Mouse (Mus musculus) frontal cortex, adult 2 months (tissue): ENCODE results near the gene Il21r. TPM values are rescaled to one million over a fixed set of nuclear protein-coding genes. Genes with fewer than 3 reads are reported as not detected.
A peak's percentile ranks its signal among the peaks of the same experiment; 100 is the strongest.

Experiments used
- DNase-seq, 2 experiments: peaks; one replicate each; pipeline ENCODE4 v3.0.0; 2022; ENCODE audit warnings: low spot score in 1 of 2; ENCODE audit errors: extremely low spot score in 1 of 2
- polyA plus RNA-seq: library from polyadenylated mRNA; depleted of rRNA; stranded (reverse); fragments of >200 nt; gene quantifications from 2 replicates; pipeline ENCODE4 v1.2.3, GENCODE M21; 2012; rRNA removed

Il21r gene
- polyA plus RNA-seq, 1 experiment, result 1.5 TPM

DNA sequence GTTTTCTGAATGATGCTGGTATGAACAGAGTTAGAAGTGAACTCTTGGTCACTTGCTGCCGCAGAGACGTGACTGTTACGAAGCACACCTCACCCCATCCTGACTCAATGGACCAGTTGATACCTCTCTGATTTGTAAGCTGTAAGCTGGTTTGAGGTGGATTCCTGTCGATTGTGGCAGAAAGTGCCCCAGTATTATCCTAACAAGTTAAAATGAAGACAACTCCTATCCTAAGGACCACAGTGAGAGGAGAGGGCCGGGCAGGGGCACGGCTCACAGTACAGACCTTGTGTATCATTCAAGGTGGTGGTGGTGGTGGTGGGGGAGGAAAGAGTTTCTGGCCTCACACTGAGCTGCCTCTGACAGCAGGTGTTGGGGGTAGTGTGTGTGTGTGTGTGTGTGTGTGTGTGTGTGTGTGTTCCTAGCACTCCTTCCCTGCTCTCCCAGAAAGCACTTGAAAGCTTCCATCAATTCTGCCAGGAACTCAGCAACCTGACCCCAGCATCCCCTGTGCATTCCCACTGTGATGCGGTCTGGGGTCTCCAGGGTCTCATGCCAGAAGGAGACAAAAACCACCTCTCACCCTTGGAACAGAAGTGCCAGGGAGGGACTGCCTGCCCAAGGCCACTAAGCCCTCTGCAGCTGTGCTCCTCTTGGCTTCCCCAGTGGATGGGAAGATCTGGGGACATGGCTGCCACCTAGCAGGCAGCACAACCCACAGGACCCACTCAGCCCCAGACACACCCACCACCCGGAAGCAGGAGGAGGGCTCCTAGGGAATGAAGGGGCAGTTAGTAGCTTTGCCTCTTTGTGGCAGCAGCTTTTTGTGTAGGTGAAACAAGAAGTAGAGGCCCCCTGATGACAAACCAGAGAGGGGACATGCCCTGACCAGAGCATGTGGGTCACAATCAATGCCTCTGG lies 34.3 kb downstream of the Il21r start:
- no peak for DNase-seq

DNA sequence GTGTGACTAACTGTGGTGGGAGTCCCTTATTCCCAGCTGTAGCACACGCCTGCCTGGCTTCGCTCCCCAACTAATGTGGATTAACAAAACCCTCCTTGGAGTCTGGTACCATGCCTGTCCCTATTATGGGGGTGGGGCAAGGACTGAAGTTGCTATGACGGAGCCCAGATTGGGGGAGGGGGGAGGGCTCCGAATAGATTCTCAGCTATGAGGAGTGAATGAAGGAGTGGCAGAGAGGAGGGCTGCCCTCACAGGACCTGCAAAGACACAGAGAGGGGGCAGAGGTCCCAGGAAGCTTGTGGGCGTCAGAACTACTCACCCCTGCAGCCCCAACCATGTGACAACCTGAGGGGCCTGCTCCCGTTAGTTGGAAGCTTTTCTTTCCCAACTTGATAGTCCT lies 35.1 kb downstream of the Il21r start:
- no peak for DNase-seq

DNA sequence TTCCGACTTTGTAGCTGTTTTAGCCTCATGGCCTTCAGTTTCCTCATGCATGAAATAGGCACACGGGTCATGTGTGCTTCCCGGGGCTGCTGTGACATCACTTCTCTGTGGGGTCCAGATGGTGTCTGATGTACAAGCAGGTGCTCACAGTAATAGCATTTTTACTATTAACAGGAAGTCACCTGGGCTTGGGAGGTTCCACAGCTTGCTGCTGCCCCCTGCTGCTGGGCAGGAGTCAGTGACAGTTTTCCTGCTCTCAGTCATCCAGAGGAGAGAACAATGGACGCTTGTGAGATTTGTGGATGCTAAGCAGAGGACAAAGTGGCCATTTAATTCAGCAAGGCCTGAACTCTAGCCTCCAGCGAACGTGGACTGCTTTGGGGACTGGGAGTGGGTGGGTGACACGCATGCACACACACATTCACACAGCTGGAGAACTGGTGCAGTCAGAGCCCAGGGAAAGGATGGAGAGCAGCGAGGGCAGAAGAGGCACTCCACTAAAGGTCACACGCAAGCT lies 35.7 kb downstream of the Il21r start:
- DNase-seq, result peak; percentile 38 to 85

DNA sequence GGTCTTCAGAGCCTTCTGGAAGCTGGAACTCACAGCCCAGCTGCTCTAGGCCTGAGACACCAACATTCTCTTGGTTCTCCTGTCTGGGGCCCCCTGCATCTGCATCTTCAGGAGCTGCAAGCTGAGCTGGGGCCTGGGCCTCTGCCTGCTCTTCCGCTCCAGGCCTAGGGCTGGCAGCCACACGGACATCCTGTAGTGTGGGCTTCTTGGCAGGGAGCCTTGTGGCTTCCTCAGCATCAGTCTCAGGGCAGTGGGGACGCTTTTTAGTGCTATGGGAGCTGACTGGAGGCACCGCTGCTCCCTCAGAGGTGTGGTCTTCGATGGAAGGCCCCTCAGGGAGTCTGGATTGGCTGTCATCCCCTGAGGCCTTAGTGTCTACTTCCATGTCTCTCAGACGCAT lies 40.7 kb downstream of the Il21r start:
- no peak for DNase-seq

DNA sequence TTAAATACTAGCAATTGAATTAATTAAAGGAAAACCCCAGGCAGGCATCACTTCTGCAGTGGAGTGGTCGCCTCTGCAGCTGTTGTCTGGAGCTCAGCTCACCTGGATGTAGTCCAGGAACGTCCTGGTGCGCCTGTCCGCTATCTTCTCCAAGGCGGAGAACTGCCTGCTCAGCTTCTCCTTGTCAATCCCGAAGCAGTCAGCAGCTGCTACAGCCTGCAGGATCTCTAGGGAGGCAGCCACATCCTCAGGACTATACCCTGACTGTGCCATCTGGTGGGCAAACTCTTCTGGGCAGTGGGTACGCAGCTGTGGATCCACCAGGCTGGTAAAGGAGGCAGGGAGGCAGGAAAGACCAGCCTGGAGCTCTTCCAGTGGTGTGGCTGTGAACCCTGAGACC lies 42.2 kb downstream of the Il21r start:
- no peak for DNase-seq

DNA sequence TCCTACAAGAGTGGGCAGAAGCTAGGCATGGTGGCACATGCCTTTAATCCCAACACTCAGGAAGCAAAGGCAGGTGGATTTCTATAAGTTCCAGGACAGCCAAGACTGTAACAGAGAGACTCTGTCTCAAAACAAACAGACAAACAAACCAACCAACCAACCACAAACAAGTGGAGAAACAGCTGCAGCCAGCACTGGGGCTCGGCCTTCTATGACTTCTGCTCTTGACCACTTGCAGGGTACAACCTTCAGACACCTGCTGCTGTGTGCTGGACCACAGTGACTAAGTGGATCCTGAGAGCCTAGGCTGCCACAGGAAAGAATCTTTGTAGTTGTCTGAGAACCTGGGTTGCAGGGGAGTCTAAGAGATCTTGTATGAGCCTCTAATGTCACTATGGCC lies 45.8 kb downstream of the Il21r start:
- no peak for DNase-seq

DNA sequence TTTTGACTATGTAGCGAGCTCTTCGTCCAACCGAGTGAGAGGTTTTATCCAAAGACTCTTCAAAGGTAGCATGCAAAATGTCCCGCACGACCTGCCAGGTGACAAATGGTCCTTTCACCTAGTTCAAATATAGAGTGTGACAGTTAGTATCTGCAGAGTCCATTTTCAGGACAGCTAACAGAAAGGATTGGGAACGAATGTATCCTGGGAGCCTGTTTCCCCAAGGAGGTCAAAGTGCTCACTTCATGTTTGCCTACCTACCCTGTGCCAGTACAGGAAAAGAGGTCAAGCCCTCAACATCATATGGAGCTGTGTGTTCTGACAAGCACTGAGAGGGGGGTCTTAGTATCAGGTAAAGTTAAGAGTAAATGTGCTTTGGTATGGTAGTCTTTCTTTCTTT lies 54.3 kb downstream of the Il21r start:
- no peak for DNase-seq

DNA sequence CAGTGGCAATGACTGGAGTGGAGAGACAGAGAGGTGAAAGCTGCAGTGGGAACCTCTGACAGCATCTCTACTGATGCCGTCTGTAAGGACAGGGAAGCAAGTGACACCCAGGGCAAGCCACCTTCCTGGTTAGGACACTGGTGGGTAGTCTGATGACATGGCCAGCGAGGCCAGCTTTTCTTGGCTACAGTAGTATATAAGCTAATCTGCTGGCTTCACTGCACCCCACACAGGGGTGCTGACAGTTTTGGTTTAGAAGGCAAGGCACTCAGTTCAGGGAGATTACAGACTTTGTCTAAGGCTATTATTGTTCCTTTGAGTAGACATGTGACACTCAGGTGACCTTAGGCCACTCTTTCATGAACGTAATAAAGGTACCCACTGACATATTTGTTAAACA lies 60.4 kb downstream of the Il21r start:
- DNase-seq, result no peak

DNA sequence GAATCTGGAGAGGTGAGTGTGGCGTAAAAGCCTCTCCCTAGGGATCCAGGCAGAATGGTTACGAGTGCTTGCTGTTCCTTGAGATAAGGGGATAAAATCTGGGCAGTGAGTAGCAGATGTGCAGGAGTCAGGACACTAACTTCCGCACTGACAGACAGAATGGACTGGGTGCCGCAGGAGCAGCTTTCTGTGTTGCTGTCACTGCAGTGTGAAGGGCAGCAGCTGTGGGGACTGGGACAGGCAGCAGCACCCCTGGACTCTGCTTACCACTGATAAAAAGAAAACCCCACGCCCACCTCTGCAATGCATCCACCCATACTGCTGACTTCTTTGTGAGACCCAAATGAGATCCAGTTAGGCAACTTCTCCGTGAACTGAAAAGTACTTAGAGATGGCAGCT lies 67.6 kb downstream of the Il21r start:
- no peak for DNase-seq

DNA sequence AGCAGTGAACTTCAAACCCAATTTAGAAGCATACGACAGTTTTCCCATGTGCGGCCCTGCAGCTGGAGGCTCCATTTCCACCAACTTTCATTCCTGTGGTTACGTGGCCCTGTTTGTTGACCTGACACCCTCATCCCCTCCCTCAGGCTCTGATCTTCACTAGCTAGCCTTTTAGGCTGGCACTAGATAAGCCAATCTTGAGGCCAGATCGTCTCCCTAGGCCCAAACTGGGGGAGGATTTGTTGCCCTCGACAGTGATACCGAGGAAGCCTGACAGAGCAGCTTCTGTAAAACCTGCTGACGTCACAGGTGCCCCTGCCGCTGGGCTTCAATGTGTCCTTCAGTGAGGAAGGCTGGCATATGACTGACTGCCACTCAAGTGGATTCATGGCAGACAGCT lies 68.2 kb downstream of the Il21r start:
- no peak for DNase-seq

DNA sequence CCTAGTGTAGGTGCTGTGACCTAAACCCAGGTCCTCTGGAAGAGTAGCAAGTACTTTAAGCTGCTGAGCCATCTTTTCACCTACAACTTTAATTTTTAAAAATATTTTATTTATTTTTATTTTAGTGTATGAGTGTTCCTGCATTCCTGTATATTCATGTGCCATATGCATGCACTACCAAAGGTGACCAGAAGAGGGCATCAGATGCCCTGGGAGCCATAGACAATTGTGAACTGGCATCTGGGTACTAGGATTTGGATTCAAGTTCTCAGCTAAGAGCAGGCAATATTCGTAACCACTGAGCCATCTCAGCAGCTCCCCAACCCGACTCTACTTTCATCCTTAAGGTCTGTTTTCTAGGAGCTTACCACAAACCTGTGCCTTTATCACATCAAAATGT lies 71.7 kb downstream of the Il21r start:
- DNase-seq, result peak in 1 of 2 experiments; percentile 77

DNA sequence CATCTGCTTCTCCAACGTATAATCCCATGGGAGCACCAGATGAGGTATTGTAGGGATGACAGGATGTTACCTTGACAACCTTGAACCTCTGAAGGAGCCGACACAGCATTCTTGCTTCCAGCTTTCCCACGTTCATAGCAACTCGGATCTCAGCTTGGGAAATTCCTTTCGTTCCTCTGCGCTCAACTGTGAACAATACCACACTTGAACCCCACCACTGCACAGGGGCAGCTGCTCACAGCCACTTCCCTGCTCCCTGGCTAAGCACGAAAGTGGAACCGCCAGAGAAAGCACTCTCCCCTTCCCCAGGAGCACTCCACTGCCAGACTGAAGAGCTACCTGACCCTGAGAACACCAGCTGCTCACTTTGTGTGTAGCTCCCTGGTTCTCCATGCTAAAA lies 75.5 kb downstream of the Il21r start:
- no peak for DNase-seq

DNA sequence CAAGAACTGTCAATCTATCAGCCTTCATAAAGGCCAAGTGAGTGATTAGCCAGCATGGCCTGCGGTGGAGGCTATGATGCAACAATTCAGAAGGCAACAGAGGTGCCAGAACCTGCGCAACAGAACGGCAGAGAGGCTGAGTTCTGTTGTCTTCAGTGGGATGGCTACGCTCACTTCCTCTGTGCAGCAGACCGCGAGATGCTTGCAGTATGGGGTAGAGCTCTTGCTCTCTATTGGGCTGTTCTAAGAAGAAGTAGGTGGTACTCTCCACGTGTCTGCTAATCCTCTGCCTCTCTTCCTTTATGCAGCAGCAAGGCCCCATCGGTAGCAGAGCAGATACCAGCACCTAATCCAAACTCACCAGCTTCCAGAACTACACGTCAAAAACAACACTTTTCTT lies 76.7 kb downstream of the Il21r start:
- DNase-seq, result no peak

Other genes starting within 250 kb of the Il21r start
- 5.1 and 6.0 TPM in 2 replicates for gene Kdm8, start 158.8 kb upstream of the Il21r start, polyA plus RNA-seq
- 28.6 and 30.0 TPM in 2 replicates for gene Nsmce1, start 111.8 kb upstream of the Il21r start, polyA plus RNA-seq
- gene Il4ra, start 51.3 kb upstream of the Il21r start, polyA plus RNA-seq, result 3.7 and 4.8 TPM in 2 replicates
- gene Gtf3c1, start 104.4 kb downstream of the Il21r start, polyA plus RNA-seq, result 56.8 and 60.1 TPM in 2 replicates
- 15.9 and 16.0 TPM in 2 replicates for gene D430042O09Rik, start 104.5 kb downstream of the Il21r start, polyA plus RNA-seq